Mouse (Mus musculus) spleen, postnatal 10 days (tissue): ENCODE results near the gene Tiam1.

Experiments used
- DNase-seq, 2 experiments: peaks; one replicate each; pipeline ENCODE4 v3.0.0; 2021 to 2022; ENCODE audit warnings: low spot score in 2 of 2

Tiam1 gene

GRCm38 (mm10) chr16:89796566-89796965 lies 347.0 kb downstream of the Tiam1 start:
- peak in 1 of 2 experiments; percentile 38 for DNase-seq

DNA sequence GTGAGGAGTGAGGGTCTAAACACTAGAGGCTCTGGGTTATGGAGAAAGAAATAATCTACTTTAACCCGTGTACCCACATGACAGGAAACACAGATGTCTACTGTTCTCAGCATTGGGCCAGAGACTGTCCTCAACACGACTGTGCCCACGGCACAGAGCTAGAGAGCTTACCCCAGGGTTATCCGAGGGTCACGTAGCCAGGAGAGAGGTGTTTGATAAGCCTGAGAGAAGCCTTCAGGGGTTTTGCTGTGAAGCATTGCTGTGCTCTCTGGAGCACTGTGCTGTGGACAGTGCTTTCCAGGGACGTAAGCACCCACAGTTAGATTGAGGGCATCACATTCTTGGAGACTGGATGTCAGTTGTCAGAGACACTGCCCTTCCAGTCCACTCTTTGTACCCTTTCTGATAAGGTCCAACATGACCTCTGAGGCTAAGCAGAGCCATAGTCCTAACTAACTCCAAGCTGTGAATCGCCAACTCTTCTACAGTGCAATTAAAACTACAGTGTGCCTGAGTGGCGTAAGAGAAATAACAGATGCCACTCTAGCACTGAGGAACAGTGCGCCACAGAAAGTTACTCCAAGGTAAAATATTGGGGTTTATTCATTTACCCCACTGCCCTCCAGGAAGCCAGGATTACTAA lies 353.7 kb downstream of the Tiam1 start:
- no peak for DNase-seq

GRCm38 (mm10) chr16:89785795-89786194 lies 357.8 kb downstream of the Tiam1 start:
- DNase-seq = no peak

GRCm38 (mm10) chr16:89779705-89780104 lies 363.9 kb downstream of the Tiam1 start:
- no peak for DNase-seq

DNA sequence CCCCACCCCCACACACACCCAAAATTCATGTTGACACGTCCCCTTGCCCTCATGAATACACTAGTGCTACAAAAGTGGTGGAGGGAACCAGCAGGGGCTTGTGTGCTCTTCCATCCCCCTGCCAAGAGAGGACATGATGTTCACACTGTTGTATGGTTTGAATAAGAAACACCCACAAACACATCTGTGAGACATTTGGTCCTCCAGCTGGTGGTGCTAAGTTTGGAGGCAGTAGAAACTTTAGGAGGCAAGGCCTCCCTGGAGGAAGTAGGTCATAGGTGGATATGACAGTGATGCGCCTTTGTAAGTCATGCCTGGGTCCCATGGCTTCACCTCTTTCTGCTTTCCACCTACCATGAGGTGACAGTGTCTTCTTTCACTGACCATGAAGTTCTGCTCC lies 366.1 kb downstream of the Tiam1 start:
- no peak for DNase-seq

DNA sequence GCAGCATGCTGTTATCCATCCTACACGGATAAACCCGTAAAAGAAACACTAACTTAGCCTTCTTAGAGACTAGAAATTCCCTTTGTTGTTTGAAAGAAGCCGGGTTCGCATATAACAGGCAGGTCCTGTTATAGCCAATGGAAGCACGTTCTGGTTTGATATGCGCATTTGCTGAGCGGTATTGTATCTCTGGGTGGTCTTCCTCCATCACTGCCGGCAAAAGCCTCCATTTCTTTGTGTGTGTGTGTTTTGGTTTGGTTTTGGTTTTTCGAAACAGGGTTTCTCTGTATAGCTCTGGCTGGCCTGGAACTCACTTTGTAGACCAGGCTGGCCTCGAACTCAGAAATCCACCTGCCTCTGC lies 369.0 kb downstream of the Tiam1 start:
- DNase-seq = no peak

DNA sequence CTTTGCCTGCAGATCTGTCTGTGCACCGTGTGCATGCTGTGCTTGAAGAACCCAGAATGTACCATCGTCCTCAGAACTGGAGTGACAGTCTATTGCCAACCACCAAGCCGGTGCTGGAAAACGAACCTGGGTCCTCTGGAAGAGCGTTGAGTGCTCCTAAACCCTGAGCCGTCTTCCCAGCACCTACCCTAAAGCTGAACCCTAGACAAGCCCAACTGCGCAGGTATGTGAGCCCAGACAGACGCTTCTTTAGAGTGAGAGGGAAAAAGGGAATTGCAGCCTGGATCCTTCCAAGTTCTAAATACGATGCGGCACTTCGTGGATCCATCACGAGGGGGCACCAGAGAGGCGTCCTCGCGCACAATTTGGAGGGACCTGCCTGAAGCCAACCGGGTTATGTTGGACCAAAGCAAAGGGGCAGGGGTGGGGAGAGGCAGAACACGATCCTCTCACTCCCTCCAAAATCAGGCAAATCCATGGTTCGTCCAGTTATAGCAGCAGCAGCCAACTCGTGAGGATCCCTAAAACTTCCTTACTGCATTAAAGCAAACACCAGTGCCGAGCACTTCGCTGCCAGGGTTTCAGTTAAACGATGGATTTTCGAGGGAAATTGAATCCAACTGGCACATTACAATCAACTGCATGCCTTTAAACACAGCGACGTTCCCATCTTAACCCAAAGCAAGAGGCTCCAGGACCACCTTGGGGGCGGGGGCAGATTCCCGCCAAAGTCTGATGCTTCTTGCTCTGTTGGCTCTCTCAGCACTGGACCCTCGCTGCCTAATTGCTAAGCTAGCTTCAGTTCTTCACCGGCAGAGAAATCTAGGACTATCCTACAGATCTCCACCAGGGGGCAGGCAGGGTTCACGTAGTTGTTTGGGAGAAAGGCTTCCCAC lies 369.7 kb downstream of the Tiam1 start:
- peak; percentile 53 to 81 for DNase-seq

- DNase-seq = no peak
These were observed 377.6 kb downstream of the Tiam1 start for GRCm38 (mm10) chr16:89765919-89766318.

DNA sequence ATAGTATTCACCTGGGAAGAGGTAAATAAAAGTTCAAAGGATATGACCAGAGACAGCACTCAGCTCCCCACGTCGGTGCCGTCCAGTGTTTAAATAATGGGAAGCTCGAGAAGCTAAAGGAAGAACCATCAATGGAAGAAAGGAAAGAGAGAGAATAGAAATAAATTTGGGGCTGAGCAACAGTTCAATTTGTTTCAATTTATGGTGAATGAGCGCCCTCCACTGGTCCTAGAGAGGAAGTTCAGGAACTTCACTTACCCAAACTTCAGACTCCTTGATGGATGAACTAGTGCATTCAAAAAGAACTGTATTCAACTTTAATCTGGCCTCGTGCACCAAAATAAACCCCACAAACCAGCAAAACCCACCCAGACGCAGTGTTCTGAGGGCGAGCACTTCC lies 378.1 kb downstream of the Tiam1 start:
- DNase-seq = no peak

GRCm38 (mm10) chr16:89763812-89764211 lies 379.8 kb downstream of the Tiam1 start:
- no peak for DNase-seq

- DNase-seq = no peak
These were observed 381.0 kb downstream of the Tiam1 start for GRCm38 (mm10) chr16:89762523-89762922.

GRCm38 (mm10) chr16:89762096-89762495 lies 381.5 kb downstream of the Tiam1 start:
- no peak for DNase-seq

- no peak for DNase-seq
These were observed 386.2 kb downstream of the Tiam1 start for GRCm38 (mm10) chr16:89757384-89757783.

GRCm38 (mm10) chr16:89754709-89755108 lies 388.9 kb downstream of the Tiam1 start:
- DNase-seq = no peak

- DNase-seq = no peak
These were observed 395.7 kb downstream of the Tiam1 start for GRCm38 (mm10) chr16:89747864-89748263.

DNA sequence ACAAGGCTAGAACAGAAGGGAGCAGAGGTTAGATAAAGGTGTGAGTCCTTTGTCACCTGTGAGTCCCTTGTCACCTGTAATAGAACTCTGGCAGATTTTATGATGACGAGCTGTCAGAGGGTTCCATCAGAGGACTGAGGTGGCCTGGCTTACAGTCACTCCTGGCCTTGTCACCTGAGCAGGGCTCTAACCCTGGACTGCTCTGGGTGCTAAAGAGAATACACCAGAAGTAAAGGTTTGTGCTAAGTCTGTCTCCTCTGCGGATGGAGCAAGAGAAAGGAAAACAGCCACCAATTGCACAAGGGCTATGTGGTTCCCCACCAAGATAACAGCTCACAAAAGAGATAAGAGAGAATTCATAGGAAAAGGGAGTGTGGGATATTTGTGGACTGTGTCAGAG lies 404.0 kb downstream of the Tiam1 start:
- no peak for DNase-seq

GRCm38 (mm10) chr16:89738963-89739362 lies 404.6 kb downstream of the Tiam1 start:
- no peak for DNase-seq
